In genomic region chr11:74673561-74673960, GRCm38 (mm10) we compare ENCODE assay signal across 13 mouse cellular contexts. TPM values are rescaled to one million over a fixed set of nuclear protein-coding genes. Genes with fewer than 3 reads are reported as not detected.
DNase-seq lines count a peak whose midpoint lies in the region; ATAC-seq and TF ChIP-seq lines count a peak whose summit lies in the region.
"Had no signal": no experiment of that assay in that cellular context is flagged by ENCODE, and none has a peak within 500 bp of the region (broad histone marks: within the 10 kb centered on the region; RNA-seq: fewer than 3 reads in every experiment).

No protein-coding gene starts in this region.

- WGBS in hindbrain, postnatal 0 days = 97% methylated on average over 1 of the region's 1 CpGs
- WGBS in hindbrain, embryonic 12.5 days = 93% methylated on average over 1 of the region's 1 CpGs
- 18% methylated on average over 1 of the region's 1 CpGs for WGBS in liver, embryonic 15.5 days (ENCODE audit: insufficient replicate concordance)
- 91% methylated on average over 1 of the region's 1 CpGs for WGBS in lung, postnatal 0 days

- TF ChIP-seq CTCF in hindbrain, postnatal 0 days (IDR thresholded peaks at IDR 0.05; ENCODE audit: low read depth) = no peak
- no peak for TF ChIP-seq CTCF in ES-Bruce4 (IDR thresholded peaks at IDR 0.05; ENCODE audit: low read depth, low read length)
- no peak for TF ChIP-seq CTCF in lung, postnatal 0 days (IDR thresholded peaks at IDR 0.05)

- no peak for TF ChIP-seq EP300 in ES-Bruce4 (IDR thresholded peaks at IDR 0.05; ENCODE audit: insufficient read depth, low read depth, low read length)
- no peak for TF ChIP-seq EP300 in lung, postnatal 0 days (IDR thresholded peaks at IDR 0.05)

- peak; percentile 38; the same call in 1 of the 2 replicates for ATAC-seq in hindbrain, postnatal 0 days
- ATAC-seq in hindbrain, embryonic 12.5 days (ENCODE audit: low FRiP score) = no peak
- ATAC-seq in liver, embryonic 15.5 days (ENCODE audit: insufficient read depth) = peak; percentile 90
- no peak for ATAC-seq in lung, postnatal 0 days
- ATAC-seq: activated CD4-positive, CD25-positive, alpha-beta regulatory T cell, adult 4 months had no signal

- H3K36me3 ChIP-seq in hindbrain, postnatal 0 days (ENCODE audit: insufficient read depth, low read length) = peaks cover 32% of the 10 kb centered on the region
- peaks cover 55% of the 10 kb centered on the region for H3K36me3 ChIP-seq in hindbrain, embryonic 12.5 days
- peaks cover 47% of the 10 kb centered on the region for H3K36me3 ChIP-seq in ES-Bruce4 (ENCODE audit: control insufficient read depth, insufficient read depth, low read length, poor library complexity, severe bottlenecking)
- H3K36me3 ChIP-seq in liver, embryonic 15.5 days (replicated peaks) = peaks cover 84% of the 10 kb centered on the region
- peaks cover 20% of the 10 kb centered on the region; the same call in 1 of the 2 replicates for H3K36me3 ChIP-seq in lung, postnatal 0 days (ENCODE audit: insufficient read depth, low read length)

- no peaks in the 10 kb centered on the region for H3K4me1 ChIP-seq in hindbrain, postnatal 0 days (ENCODE audit: insufficient read depth, low read length)
- H3K4me1 ChIP-seq in hindbrain, embryonic 12.5 days = no peaks in the 10 kb centered on the region
- H3K4me1 ChIP-seq in ES-Bruce4 (ENCODE audit: control insufficient read depth, insufficient read depth, low read length) = no peaks in the 10 kb centered on the region
- peaks cover 24% of the 10 kb centered on the region for H3K4me1 ChIP-seq in liver, embryonic 15.5 days (replicated peaks)
- no peaks in the 10 kb centered on the region for H3K4me1 ChIP-seq in lung, postnatal 0 days (ENCODE audit: insufficient read depth, low read depth, low read length)
- H3K4me1 ChIP-seq: limb, embryonic 15.5 days had no signal

- H3K4me3 ChIP-seq in hindbrain, postnatal 0 days (ENCODE audit: low read length) = no peak overlapping the region
- H3K4me3 ChIP-seq in hindbrain, embryonic 12.5 days = no peak overlapping the region
- no peak overlapping the region for H3K4me3 ChIP-seq in ES-Bruce4 (ENCODE audit: low read depth, low read length)
- H3K4me3 ChIP-seq in liver, embryonic 15.5 days (replicated peaks) = no peak overlapping the region
- no peak overlapping the region for H3K4me3 ChIP-seq in lung, postnatal 0 days (ENCODE audit: low read depth, low read length)
- H3K4me3 ChIP-seq: limb, embryonic 15.5 days had no signal

- no peak overlapping the region for H3K4me2 ChIP-seq in hindbrain, postnatal 0 days (ENCODE audit: low read depth, low read length)
- no peak overlapping the region for H3K4me2 ChIP-seq in hindbrain, embryonic 12.5 days (replicated peaks)
- H3K4me2 ChIP-seq in liver, embryonic 15.5 days = no peak overlapping the region
- H3K4me2 ChIP-seq in lung, postnatal 0 days (replicated peaks; ENCODE audit: low read depth, low read length) = no peak overlapping the region
- H3K4me2 ChIP-seq: limb, embryonic 15.5 days had no signal

- TF ChIP-seq POLR2A in ES-Bruce4 (IDR thresholded peaks at IDR 0.05; ENCODE audit: insufficient read depth, low read length) = no peak

- H3K27me3 ChIP-seq in hindbrain, postnatal 0 days (ENCODE audit: insufficient read depth, low read length) = no peaks in the 10 kb centered on the region
- H3K27me3 ChIP-seq in hindbrain, embryonic 12.5 days = no peaks in the 10 kb centered on the region
- H3K27me3 ChIP-seq in ES-Bruce4 (ENCODE audit: control insufficient read depth, insufficient read depth, low read length, poor library complexity, severe bottlenecking) = no peaks in the 10 kb centered on the region
- H3K27me3 ChIP-seq in liver, embryonic 15.5 days = no peaks in the 10 kb centered on the region
- H3K27me3 ChIP-seq in lung, postnatal 0 days (replicated peaks; ENCODE audit: insufficient read depth, low read length) = no peaks in the 10 kb centered on the region
- H3K27me3 ChIP-seq: limb, embryonic 15.5 days had no signal

- no peaks in the 10 kb centered on the region for H3K9me3 ChIP-seq in hindbrain, postnatal 0 days (ENCODE audit: low read length)
- no peaks in the 10 kb centered on the region for H3K9me3 ChIP-seq in hindbrain, embryonic 12.5 days (replicated peaks)
- H3K9me3 ChIP-seq in ES-Bruce4 (replicated peaks; ENCODE audit: control insufficient read depth, insufficient read depth, low read length, poor library complexity, severe bottlenecking) = no peaks in the 10 kb centered on the region
- H3K9me3 ChIP-seq in liver, embryonic 15.5 days (replicated peaks) = no peaks in the 10 kb centered on the region
- H3K9me3 ChIP-seq in lung, postnatal 0 days (ENCODE audit: low read length) = no peaks in the 10 kb centered on the region
- H3K9me3 ChIP-seq: limb, embryonic 15.5 days had no signal

- DNase-seq in hindbrain, postnatal 0 days (ENCODE audit: low spot score) = no peak
- DNase-seq in c-Kit-positive CD71-positive TER-119-positive erythroid progenitor cells, embryonic 14.5 days (ENCODE audit: low spot score) = peak; percentile 66
- no peak for DNase-seq in natural killer cell, adult 2 months (ENCODE audit: low spot score in 2 of 2)
- no peak for DNase-seq in frontal cortex, adult 2 months (ENCODE audit: extremely low spot score in 1 of 2, low spot score in 1 of 2)
- DNase-seq in lung, postnatal 0 days (ENCODE audit: low spot score) = no peak
- DNase-seq: cerebellum, postnatal 14 days; heart, postnatal 14 days; layer of hippocampus, adult 9-11 months had no signal

- H3K27ac ChIP-seq in hindbrain, postnatal 0 days = no peak overlapping the region
- H3K27ac ChIP-seq in hindbrain, embryonic 12.5 days = no peak overlapping the region
- H3K27ac ChIP-seq in ES-Bruce4 (ENCODE audit: insufficient read depth, low read length) = peak overlapping the region; percentile 44; the same call in 1 of the 2 replicates
- H3K27ac ChIP-seq in liver, embryonic 15.5 days (replicated peaks) = peak overlapping the region; percentile 73
- H3K27ac ChIP-seq in lung, postnatal 0 days (ENCODE audit: low read length) = no peak overlapping the region
- H3K27ac ChIP-seq: limb, embryonic 15.5 days had no signal

- H3K9ac ChIP-seq in hindbrain, postnatal 0 days (replicated peaks; ENCODE audit: low read length) = no peak overlapping the region
- no peak overlapping the region for H3K9ac ChIP-seq in hindbrain, embryonic 12.5 days
- no peak overlapping the region for H3K9ac ChIP-seq in ES-Bruce4 (ENCODE audit: low read depth, poor library complexity, severe bottlenecking)
- no peak overlapping the region for H3K9ac ChIP-seq in liver, embryonic 15.5 days
- H3K9ac ChIP-seq in lung, postnatal 0 days (replicated peaks; ENCODE audit: low read depth) = no peak overlapping the region
- H3K9ac ChIP-seq: limb, embryonic 15.5 days had no signal

RNA-seq across cellular contexts. Expression of gene Cluh, which starts 24.3 kb away (rescaled TPM):
- total RNA-seq in hindbrain, postnatal 0 days (2014; rRNA removed) = 87.1 and 132 TPM in 2 replicates
- polyA plus RNA-seq in hindbrain, postnatal 0 days (2015; fragmentation: Nextera tagmentation; extraction: Ambion mirVana) = 18.7 and 21.3 TPM in 2 replicates
- 21.3 and 22.1 TPM in 2 replicates for polyA plus RNA-seq in hindbrain, embryonic 12.5 days (2016; fragmentation: Nextera tagmentation; extraction: Ambion mirVana)
- polyA plus RNA-seq in ES-Bruce4 (2011; ENCODE audit: insufficient read depth, insufficient read length, low read depth, missing spikeins) = 33.3 and 33.4 TPM in 2 replicates
- 27.9 and 34.5 TPM in 2 replicates for polyA plus RNA-seq in liver, embryonic 15.5 days (2015; fragmentation: Nextera tagmentation; extraction: Ambion mirVana)
- 52.6 and 54.6 TPM in 2 replicates for polyA plus RNA-seq in frontal cortex, adult 2 months (2012; rRNA removed)
- 8.2 and 9.2 TPM in 2 replicates for polyA plus RNA-seq in lung, postnatal 0 days (2015; fragmentation: Nextera tagmentation; extraction: Ambion mirVana)

RNA-seq across cellular contexts. Expression of gene Pafah1b1, which starts 50.9 kb away (rescaled TPM):
- 181 and 190 TPM in 2 replicates for total RNA-seq in hindbrain, postnatal 0 days (2014; rRNA removed)
- polyA plus RNA-seq in hindbrain, postnatal 0 days (2015; fragmentation: Nextera tagmentation; extraction: Ambion mirVana) = 82.6 and 83.5 TPM in 2 replicates
- 77.8 and 85.6 TPM in 2 replicates for polyA plus RNA-seq in hindbrain, embryonic 12.5 days (2016; fragmentation: Nextera tagmentation; extraction: Ambion mirVana)
- 120 and 137 TPM in 2 replicates for polyA plus RNA-seq in ES-Bruce4 (2011; ENCODE audit: insufficient read depth, insufficient read length, low read depth, missing spikeins)
- polyA plus RNA-seq in liver, embryonic 15.5 days (2015; fragmentation: Nextera tagmentation; extraction: Ambion mirVana) = 25.4 and 29.4 TPM in 2 replicates
- 157 and 175 TPM in 2 replicates for polyA plus RNA-seq in frontal cortex, adult 2 months (2012; rRNA removed)
- 49.1 and 60.8 TPM in 2 replicates for polyA plus RNA-seq in lung, postnatal 0 days (2015; fragmentation: Nextera tagmentation; extraction: Ambion mirVana)

RNA-seq across cellular contexts. Expression of gene Ccdc92b, which starts 54.2 kb away (rescaled TPM):
- total RNA-seq in hindbrain, postnatal 0 days (2014; rRNA removed) = 16.8 and 19.5 TPM in 2 replicates
- 3.4 TPM in 2 replicates for polyA plus RNA-seq in hindbrain, postnatal 0 days (2015; fragmentation: Nextera tagmentation; extraction: Ambion mirVana)
- 2.8 and 3.2 TPM in 2 replicates for polyA plus RNA-seq in hindbrain, embryonic 12.5 days (2016; fragmentation: Nextera tagmentation; extraction: Ambion mirVana)
- polyA plus RNA-seq in ES-Bruce4 (2011; ENCODE audit: insufficient read depth, insufficient read length, low read depth, missing spikeins) = 4.8 and 5.3 TPM in 2 replicates
- 13.7 and 17.7 TPM in 2 replicates for polyA plus RNA-seq in liver, embryonic 15.5 days (2015; fragmentation: Nextera tagmentation; extraction: Ambion mirVana)
- polyA plus RNA-seq in frontal cortex, adult 2 months (2012; rRNA removed) = 19.5 and 19.9 TPM in 2 replicates
- polyA plus RNA-seq in lung, postnatal 0 days (2015; fragmentation: Nextera tagmentation; extraction: Ambion mirVana) = 0.69 and 0.85 TPM in 2 replicates
- polyA plus RNA-seq: activated CD4-positive, CD25-positive, alpha-beta regulatory T cell, adult 4 months had no signal

Comparison
In these comparisons a context has a peak if more than half of its experiments do, and no peak if none do; other contexts are left out.
1. ATAC-seq: peak in hindbrain, postnatal 0 days (single experiment) and liver, embryonic 15.5 days (single experiment); none in hindbrain, embryonic 12.5 days (single experiment) and lung, postnatal 0 days (single experiment).
2. H3K27ac ChIP-seq: peak in ES-Bruce4 (single experiment) and liver, embryonic 15.5 days (single experiment); none in hindbrain, postnatal 0 days (single experiment), hindbrain, embryonic 12.5 days (single experiment) and lung, postnatal 0 days (single experiment).